Mouse (Mus musculus) limb, embryonic 12.5 days (tissue): ENCODE measurements around the gene Erich3. TPM values are rescaled to one million over a fixed set of nuclear protein-coding genes. Genes with fewer than 3 reads are reported as not detected.
"Not testable (repeated sequence)": the region's sequence is repeated elsewhere in the genome, so short reads cannot be mapped to it uniquely, and the experiment has no call there.

ENCODE experiments used
- ATAC-seq: fragments of 200-750 bp; cut with Nextera tagmentation; 2 replicates; pipeline ENCODE4 v1.8.0; 2017; ENCODE audit warnings: low read depth, moderate TSS enrichment; ENCODE audit not compliant: insufficient number of reproducible peaks, insufficient read depth, low FRiP score, low TSS enrichment
- H3K27ac ChIP-seq: fragments of 300-500 bp; sonication (generic); 2 replicates; pipeline ENCODE4 v1.5.1; 2016; ENCODE audit warnings: mild to moderate bottlenecking, moderate library complexity
- H3K27me3 ChIP-seq: fragments of 300-500 bp; sonication (generic); 2 replicates; pipeline ENCODE4 v1.6.1; 2016; ENCODE audit warnings: mild to moderate bottlenecking, moderate library complexity
- H3K36me3 ChIP-seq: fragments of 300-500 bp; sonication (generic); 2 replicates; pipeline ENCODE4 v1.6.1; 2016; ENCODE audit warnings: mild to moderate bottlenecking, moderate library complexity
- H3K4me1 ChIP-seq: fragments of 300-500 bp; sonication (generic); replicated peaks from 2 replicates; pipeline ENCODE4 v1.6.1; 2016
- H3K4me2 ChIP-seq: fragments of 300-500 bp; sonication (generic); 2 replicates; pipeline ENCODE4 v1.6.1; 2016; ENCODE audit warnings: mild to moderate bottlenecking, moderate library complexity
- H3K4me3 ChIP-seq: fragments of 300-500 bp; sonication (generic); replicated peaks from 2 replicates; pipeline ENCODE4 v1.5.1; 2016; ENCODE audit warnings: mild to moderate bottlenecking
- H3K9ac ChIP-seq: fragments of 300-500 bp; sonication (generic); replicated peaks from 2 replicates; pipeline ENCODE4 v1.6.1; 2016; ENCODE audit warnings: mild to moderate bottlenecking, moderate library complexity
- H3K9me3 ChIP-seq: fragments of 300-500 bp; sonication (generic); 2 replicates; pipeline ENCODE4 v1.6.1; 2016; ENCODE audit warnings: mild to moderate bottlenecking, moderate library complexity
- WGBS: fragments of 180-500 bp; shearing (Covaris S2); methylation state at CpG from one replicate; pipeline ENCODE4 v1.1.7; 2016; 5-methylcytosine and 5-hydroxymethylcytosine counted together
- polyA plus RNA-seq: library from polyadenylated mRNA; unstranded; fragments of >200 nt; fragmentation: Nextera tagmentation; extraction: Ambion mirVana; gene quantifications from 2 replicates; pipeline ENCODE4 v1.2.1, GENCODE M21; 2016

The Erich3 gene
- polyA plus RNA-seq = 0.15 TPM in 2 replicates

- Histone ChIP-seq H3K27ac (no peak within 1 kb of the TSS), H3K9me3 (no peaks in the 10 kb centered on the region), H3K4me3 (peak within 1 kb of the TSS; percentile 34), H3K4me1 (peaks cover 18% of the 10 kb centered on the region), H3K9ac (0 out of 2 replicates have a peak within 1 kb of the TSS, but pooled peaks have one; percentile 37), H3K4me2 (peak within 1 kb of the TSS; percentile 62), H3K36me3 (no peaks in the 10 kb centered on the region), H3K27me3 (peaks cover 40% of the 10 kb centered on the region)
- no peak for ATAC-seq
- WGBS = 31% methylated on average over 7 of the region's 7 CpGs
These were observed at the start of gene Erich3 for GRCm38 (mm10) chr3:154663545-154663944. Gene Erich3 (plus strand): TSS chr3:154663859.

GRCm38 (mm10) chr3:154614771-154615170 lies 48.9 kb upstream of the Erich3 start:
- Histone ChIP-seq H3K4me2 (no peak overlapping the region), H3K4me3 (no peak overlapping the region), H3K36me3 (peaks cover 45% of the 10 kb centered on the region), H3K27ac (no peak overlapping the region), H3K9ac (no peak overlapping the region), H3K9me3 (no peaks in the 10 kb centered on the region), H3K27me3 (no peaks in the 10 kb centered on the region), H3K4me1 (no peaks in the 10 kb centered on the region)
- no peak for ATAC-seq
- 93% methylated on average over 8 of the region's 8 CpGs for WGBS

- no peak overlapping the region for H3K4me2 ChIP-seq
- H3K9me3 ChIP-seq = no peaks in the 10 kb centered on the region
- ATAC-seq = no peak
- H3K4me1 ChIP-seq = no peaks in the 10 kb centered on the region
- H3K4me3 ChIP-seq = no peak overlapping the region
- no peaks in the 10 kb centered on the region for H3K27me3 ChIP-seq
- no peak overlapping the region for H3K27ac ChIP-seq
- WGBS = 87% methylated on average over 7 of the region's 7 CpGs
- H3K9ac ChIP-seq = no peak overlapping the region
- peaks cover 44% of the 10 kb centered on the region for H3K36me3 ChIP-seq
These were observed 48.4 kb upstream of the Erich3 start for GRCm38 (mm10) chr3:154615304-154615703.

GRCm38 (mm10) chr3:154616106-154616505 lies 47.6 kb upstream of the Erich3 start:
- Histone ChIP-seq H3K36me3 (peaks cover 39% of the 10 kb centered on the region), H3K9ac (no peak overlapping the region), H3K4me2 (no peak overlapping the region), H3K9me3 (no peaks in the 10 kb centered on the region), H3K4me3 (no peak overlapping the region), H3K27ac (no peak overlapping the region), H3K27me3 (no peaks in the 10 kb centered on the region), H3K4me1 (no peaks in the 10 kb centered on the region)
- ATAC-seq = no peak
- WGBS = 86% methylated on average over 4 of the region's 4 CpGs

- ATAC-seq = peak; percentile 76; the same call in 1 of the 2 replicates
- H3K4me2 ChIP-seq = no peak overlapping the region
- H3K4me3 ChIP-seq = no peak overlapping the region
- no peak overlapping the region for H3K27ac ChIP-seq
- H3K9me3 ChIP-seq = no peaks in the 10 kb centered on the region
- 0 out of 2 replicates have a peak, but pooled peaks cover 8% of the 10 kb centered on the region for H3K36me3 ChIP-seq
- H3K27me3 ChIP-seq = no peaks in the 10 kb centered on the region
- no peak overlapping the region for H3K9ac ChIP-seq
- H3K4me1 ChIP-seq = no peaks in the 10 kb centered on the region
These were observed 35.4 kb upstream of the Erich3 start for GRCm38 (mm10) chr3:154628284-154628683.

GRCm38 (mm10) chr3:154631281-154631680 lies 32.4 kb upstream of the Erich3 start:
- WGBS = 86% methylated on average over 2 of the region's 2 CpGs
- not testable (repeated sequence) for H3K27me3 ChIP-seq, H3K4me2 ChIP-seq, H3K27ac ChIP-seq, H3K4me3 ChIP-seq, ATAC-seq, H3K9ac ChIP-seq, H3K4me1 ChIP-seq, H3K9me3 ChIP-seq, H3K36me3 ChIP-seq

GRCm38 (mm10) chr3:154633091-154633490 lies 30.6 kb upstream of the Erich3 start:
- no peaks in the 10 kb centered on the region for H3K9me3 ChIP-seq
- no peaks in the 10 kb centered on the region for H3K27me3 ChIP-seq
- no peak overlapping the region for H3K27ac ChIP-seq
- no peak overlapping the region for H3K4me2 ChIP-seq
- no peak for ATAC-seq
- H3K36me3 ChIP-seq = no peaks in the 10 kb centered on the region
- no peaks in the 10 kb centered on the region for H3K4me1 ChIP-seq
- no peak overlapping the region for H3K4me3 ChIP-seq
- no peak overlapping the region for H3K9ac ChIP-seq
- 81% methylated on average over 5 of the region's 5 CpGs for WGBS

- Histone ChIP-seq H3K9ac (no peak overlapping the region), H3K27ac (no peak overlapping the region), H3K4me3 (peak overlapping the region; percentile 19), H3K4me2 (peak overlapping the region; percentile 48), H3K4me1 (0 out of 2 replicates have a peak, but pooled peaks cover 3% of the 10 kb centered on the region), H3K9me3 (no peaks in the 10 kb centered on the region), H3K36me3 (no peaks in the 10 kb centered on the region), H3K27me3 (peaks cover 32% of the 10 kb centered on the region)
- 45% methylated on average over 29 of the region's 29 CpGs for WGBS
- ATAC-seq = no peak
These were observed 16.8 kb upstream of the Erich3 start for GRCm38 (mm10) chr3:154646638-154647442.

- Histone ChIP-seq H3K27me3 (peaks cover 38% of the 10 kb centered on the region), H3K27ac (no peak overlapping the region), H3K9ac (no peak overlapping the region), H3K36me3 (no peaks in the 10 kb centered on the region), H3K4me1 (0 out of 2 replicates have a peak, but pooled peaks cover 3% of the 10 kb centered on the region), H3K4me2 (peak overlapping the region; percentile 48), H3K4me3 (peak overlapping the region; percentile 19), H3K9me3 (no peaks in the 10 kb centered on the region)
- 49% methylated on average over 7 of the region's 7 CpGs for WGBS
- ATAC-seq = no peak
These were observed 16.2 kb upstream of the Erich3 start for GRCm38 (mm10) chr3:154647443-154647780.

- Histone ChIP-seq H3K27ac (no peak overlapping the region), H3K9ac (no peak overlapping the region), H3K4me1 (0 out of 2 replicates have a peak, but pooled peaks cover 3% of the 10 kb centered on the region), H3K9me3 (no peaks in the 10 kb centered on the region), H3K4me2 (no peak overlapping the region), H3K4me3 (no peak overlapping the region), H3K36me3 (no peaks in the 10 kb centered on the region), H3K27me3 (peaks cover 44% of the 10 kb centered on the region)
- ATAC-seq = no peak
- WGBS = 44% methylated on average over 20 of the region's 20 CpGs
These were observed 14.0 kb upstream of the Erich3 start for GRCm38 (mm10) chr3:154649411-154650285.

- Histone ChIP-seq H3K4me2 (no peak overlapping the region), H3K9ac (no peak overlapping the region), H3K4me1 (0 out of 2 replicates have a peak, but pooled peaks cover 3% of the 10 kb centered on the region), H3K27ac (no peak overlapping the region), H3K27me3 (peaks cover 50% of the 10 kb centered on the region), H3K36me3 (no peaks in the 10 kb centered on the region), H3K4me3 (no peak overlapping the region), H3K9me3 (no peaks in the 10 kb centered on the region)
- no peak for ATAC-seq
- WGBS = 77% methylated on average over 10 of the region's 10 CpGs
These were observed 12.4 kb upstream of the Erich3 start for GRCm38 (mm10) chr3:154651192-154651821.
